Mouse (Mus musculus) embryonic facial prominence, embryonic 15.5 days (tissue): ENCODE data around the gene Gas2l1. TPM values are rescaled to one million over a fixed set of nuclear protein-coding genes. Genes with fewer than 3 reads are reported as not detected.

Experiments
- ATAC-seq: fragments of 200-750 bp; cut with Nextera tagmentation; 2 replicates; pipeline ENCODE4 v1.8.0; 2017; ENCODE audit warnings: low read depth, moderate TSS enrichment; ENCODE audit not compliant: insufficient number of reproducible peaks, low FRiP score, low TSS enrichment
- H3K27ac ChIP-seq: fragments of 300-500 bp; sonication (generic); replicated peaks from 2 replicates; pipeline ENCODE4 v1.5.1; 2015; ENCODE audit warnings: mild to moderate bottlenecking, inconsistent platforms
- H3K27me3 ChIP-seq: fragments of 300-500 bp; sonication (generic); 2 replicates; pipeline ENCODE4 v1.6.1; 2015; ENCODE audit warnings: inconsistent platforms
- H3K36me3 ChIP-seq: fragments of 300-500 bp; sonication (generic); 2 replicates; pipeline ENCODE4 v1.6.1; 2015; ENCODE audit warnings: mild to moderate bottlenecking, inconsistent platforms
- H3K4me1 ChIP-seq: fragments of 300-500 bp; sonication (generic); 2 replicates; pipeline ENCODE4 v1.6.1; 2015; ENCODE audit warnings: inconsistent platforms
- H3K4me2 ChIP-seq: fragments of 300-500 bp; sonication (generic); replicated peaks from 2 replicates; pipeline ENCODE4 v1.6.1; 2015; ENCODE audit warnings: mild to moderate bottlenecking, inconsistent platforms
- H3K4me3 ChIP-seq: fragments of 300-500 bp; sonication (generic); replicated peaks from 2 replicates; pipeline ENCODE4 v1.5.1; 2015; ENCODE audit warnings: mild to moderate bottlenecking, inconsistent platforms
- H3K9ac ChIP-seq: fragments of 300-500 bp; sonication (generic); 2 replicates; pipeline ENCODE4 v1.6.1; 2015; ENCODE audit warnings: inconsistent platforms
- H3K9me3 ChIP-seq: fragments of 300-500 bp; sonication (generic); replicated peaks from 2 replicates; pipeline ENCODE4 v1.6.1; 2016; ENCODE audit warnings: inconsistent platforms
- WGBS: fragments of 180-500 bp; shearing (Covaris S2); methylation state at CpG from one replicate; pipeline ENCODE4 v1.1.7; 2015; 5-methylcytosine and 5-hydroxymethylcytosine counted together
- polyA plus RNA-seq: library from polyadenylated mRNA; unstranded; fragments of >200 nt; fragmentation: Nextera tagmentation; extraction: Ambion mirVana; gene quantifications from 2 replicates; pipeline ENCODE4 v1.2.1, GENCODE M21; 2015

The Gas2l1 gene
- polyA plus RNA-seq, 1 experiment from 2014 or later = 43.3 TPM

DNA sequence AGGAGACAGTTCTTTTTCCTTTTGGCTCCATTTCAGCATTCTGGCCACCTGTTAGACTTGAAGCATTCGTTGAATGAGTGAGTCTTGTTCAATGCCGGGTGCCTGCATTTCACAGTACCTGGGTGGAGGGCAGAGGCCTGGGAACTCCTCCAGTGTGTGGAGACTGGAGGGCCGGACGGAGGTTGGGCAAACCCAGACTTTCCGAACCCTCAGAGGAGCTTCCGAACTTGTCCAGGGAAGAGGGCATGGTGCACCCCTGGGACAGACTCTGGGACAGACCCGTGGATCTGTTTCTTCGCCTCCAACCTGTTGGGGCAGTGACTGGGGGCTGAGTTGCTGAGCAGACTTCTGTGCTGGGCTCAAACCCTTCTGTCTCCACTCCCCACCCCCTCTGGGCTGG lies 8.1 kb downstream of the Gas2l1 start:
- WGBS = 53% methylated on average over 8 of the region's 8 CpGs
- no peak overlapping the region for H3K9ac ChIP-seq
- no peak overlapping the region for H3K27ac ChIP-seq
- H3K4me2 ChIP-seq = no peak overlapping the region
- H3K4me1 ChIP-seq = peaks cover 50% of the 10 kb centered on the region
- peaks cover 69% of the 10 kb centered on the region for H3K27me3 ChIP-seq
- no peaks in the 10 kb centered on the region for H3K9me3 ChIP-seq
- no peak for ATAC-seq
- no peak overlapping the region for H3K4me3 ChIP-seq
- no peaks in the 10 kb centered on the region for H3K36me3 ChIP-seq

DNA sequence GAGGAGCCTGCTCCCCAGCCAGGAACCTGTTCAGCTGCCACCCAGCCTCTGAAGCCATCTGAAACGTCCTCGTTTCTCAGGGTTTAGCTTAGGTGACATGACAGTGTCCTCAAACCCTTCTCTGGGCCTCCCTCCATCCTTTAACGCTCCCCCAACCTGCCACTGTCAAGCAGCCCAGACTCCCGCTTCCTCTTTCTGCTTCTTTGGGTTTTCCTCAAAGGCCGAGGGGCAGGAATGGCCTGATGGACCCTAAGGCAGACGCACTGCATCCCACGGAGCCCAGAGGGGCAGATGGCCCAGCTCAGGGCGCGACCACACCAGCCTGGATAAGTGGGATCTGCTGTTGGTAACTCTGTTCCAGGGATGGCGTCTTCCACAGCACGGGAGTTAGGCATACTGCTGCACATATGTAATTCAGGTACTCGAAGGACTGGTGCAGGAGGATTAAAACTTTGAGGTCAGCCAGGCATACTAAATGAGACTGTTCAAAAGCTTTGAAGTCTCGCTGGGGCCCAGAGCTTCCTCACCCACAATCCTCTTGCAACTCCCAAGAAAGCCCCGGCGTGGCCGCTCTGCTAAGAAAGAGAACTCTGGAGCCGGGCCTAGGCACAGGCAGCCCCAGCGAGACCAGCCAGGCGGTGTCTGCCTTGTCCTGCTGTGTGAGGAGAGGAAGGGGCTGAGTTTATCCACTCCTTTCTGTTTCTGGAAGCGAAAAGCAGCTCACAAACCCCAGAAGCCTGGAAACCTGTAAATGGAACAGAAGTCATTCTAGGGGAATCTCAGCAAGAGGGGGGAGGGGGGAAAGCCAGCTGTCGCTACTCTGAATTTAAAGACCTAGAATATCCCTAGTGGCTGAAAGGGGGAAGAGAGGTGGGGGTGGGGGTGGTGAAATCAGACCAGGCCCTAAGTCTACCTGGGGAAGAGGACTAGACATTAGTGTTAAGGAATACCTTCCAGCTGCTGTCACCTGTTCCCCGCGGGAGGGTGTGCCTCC lies 8.9 kb downstream of the Gas2l1 start:
- 29% methylated on average over 23 of the region's 23 CpGs for WGBS
- no peaks in the 10 kb centered on the region for H3K36me3 ChIP-seq
- peaks cover 42% of the 10 kb centered on the region for H3K4me1 ChIP-seq
- no peak overlapping the region for H3K4me2 ChIP-seq
- no peak overlapping the region for H3K27ac ChIP-seq
- no peak overlapping the region for H3K4me3 ChIP-seq
- H3K9me3 ChIP-seq = no peaks in the 10 kb centered on the region
- ATAC-seq = no peak
- no peak overlapping the region for H3K9ac ChIP-seq
- H3K27me3 ChIP-seq = peaks cover 61% of the 10 kb centered on the region

GRCm38 (mm10) chr11:5054874-5055273 lies 10.3 kb downstream of the Gas2l1 start:
- 59% methylated on average over 6 of the region's 6 CpGs for WGBS
- peaks cover 48% of the 10 kb centered on the region for H3K27me3 ChIP-seq

DNA sequence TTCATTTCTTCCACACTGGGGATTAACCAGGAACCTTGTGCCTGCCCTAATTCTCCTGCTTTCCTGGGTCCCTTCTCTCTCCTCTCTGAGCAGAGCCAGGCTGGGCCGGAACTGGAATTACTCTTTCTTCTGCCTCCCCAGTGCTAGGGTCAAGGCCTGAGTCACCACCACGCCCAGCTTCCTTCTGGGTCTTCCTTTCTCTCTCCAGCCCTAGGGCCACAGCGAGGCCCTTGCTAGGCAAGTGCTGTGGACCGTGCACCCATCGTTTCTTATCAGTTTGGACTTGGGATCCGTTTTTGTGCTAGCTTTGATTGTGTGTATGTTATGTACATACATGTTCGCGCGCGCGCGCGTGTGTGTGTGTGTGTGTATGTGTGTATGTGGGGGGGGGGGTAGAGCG lies 11.0 kb downstream of the Gas2l1 start:
- Histone ChIP-seq H3K4me2 (no peak overlapping the region), H3K9ac (no peak overlapping the region), H3K9me3 (no peaks in the 10 kb centered on the region), H3K27ac (no peak overlapping the region), H3K4me3 (no peak overlapping the region), H3K27me3 (peaks cover 40% of the 10 kb centered on the region), H3K4me1 (peaks cover 28% of the 10 kb centered on the region), H3K36me3 (no peaks in the 10 kb centered on the region)
- WGBS = 89% methylated on average over 14 of the region's 14 CpGs
- ATAC-seq = no peak

More at GRCm38 (mm10) chr11:5054874-5055273, 10.3 kb downstream of the Gas2l1 start:
- no peaks in the 10 kb centered on the region for H3K9me3 ChIP-seq
- H3K9ac ChIP-seq = no peak overlapping the region
- no peak overlapping the region for H3K4me3 ChIP-seq
- H3K4me2 ChIP-seq = no peak overlapping the region
- ATAC-seq = no peak
- peaks cover 35% of the 10 kb centered on the region for H3K4me1 ChIP-seq
- no peak overlapping the region for H3K27ac ChIP-seq
- no peaks in the 10 kb centered on the region for H3K36me3 ChIP-seq

DNA sequence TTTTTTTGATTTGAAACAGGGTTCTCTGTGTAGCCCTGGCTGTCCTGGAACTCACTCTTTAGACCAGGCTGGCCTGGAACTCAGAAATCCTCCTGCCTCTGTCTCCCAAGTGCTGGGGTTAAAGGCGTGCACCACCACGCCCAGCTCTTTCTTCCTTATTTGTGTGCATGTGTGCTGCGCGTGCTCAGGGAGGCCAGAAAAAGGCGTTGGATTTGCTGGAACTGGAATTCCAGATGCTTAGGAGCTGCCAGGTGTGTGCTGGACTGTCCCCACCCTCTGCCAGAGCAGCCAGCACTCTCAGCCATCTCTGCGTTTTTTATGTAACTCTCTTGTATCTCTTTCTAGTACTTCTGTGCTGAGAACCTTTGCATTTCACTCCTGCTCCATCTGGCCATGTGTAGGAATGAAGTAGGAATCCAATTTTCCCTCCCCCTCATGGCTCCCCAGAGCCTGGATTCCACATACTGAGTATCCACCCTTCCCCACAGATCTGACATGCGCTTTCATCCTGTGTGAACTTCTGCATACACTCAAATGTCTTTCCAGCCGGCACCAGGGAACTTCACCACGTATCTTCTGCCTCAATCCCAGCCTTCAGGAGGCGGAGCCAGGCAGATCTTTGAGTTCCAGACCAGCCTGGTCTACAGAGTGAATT lies 12.8 kb downstream of the Gas2l1 start:
- Histone ChIP-seq H3K4me2 (no peak overlapping the region), H3K9me3 (no peaks in the 10 kb centered on the region), H3K4me3 (no peak overlapping the region), H3K4me1 (peaks cover 11% of the 10 kb centered on the region), H3K27me3 (peaks cover 24% of the 10 kb centered on the region), H3K27ac (no peak overlapping the region), H3K36me3 (no peaks in the 10 kb centered on the region), H3K9ac (no peak overlapping the region)
- no peak for ATAC-seq
- WGBS = 61% methylated on average over 10 of the region's 10 CpGs

DNA sequence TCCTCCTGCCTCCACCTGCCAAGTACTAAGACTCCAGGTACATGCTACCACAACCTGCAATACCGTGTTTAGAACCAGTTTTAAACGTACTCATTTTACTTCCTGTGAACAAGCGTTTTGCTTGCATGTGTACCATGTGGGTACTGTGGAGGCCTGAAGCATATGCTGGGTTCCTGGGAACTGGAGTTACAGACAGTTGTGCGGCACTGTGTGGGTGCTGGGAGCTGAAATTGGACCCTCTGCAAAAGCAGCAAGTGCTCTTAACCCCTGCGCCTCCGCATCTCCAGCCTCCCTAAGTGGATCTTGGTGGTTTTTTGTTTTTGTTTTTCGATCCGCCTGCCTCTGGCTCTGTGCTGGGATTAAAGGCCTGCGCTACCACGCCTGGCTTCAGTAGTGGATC lies 13.5 kb downstream of the Gas2l1 start:
- Histone ChIP-seq H3K9ac (no peak overlapping the region), H3K4me2 (no peak overlapping the region), H3K27ac (no peak overlapping the region), H3K36me3 (no peaks in the 10 kb centered on the region), H3K4me1 (peaks cover 8% of the 10 kb centered on the region; the same call in 1 of the 2 replicates), H3K9me3 (no peaks in the 10 kb centered on the region), H3K4me3 (no peak overlapping the region), H3K27me3 (peaks cover 17% of the 10 kb centered on the region)
- WGBS = 62% methylated on average over 10 of the region's 10 CpGs
- no peak for ATAC-seq

DNA sequence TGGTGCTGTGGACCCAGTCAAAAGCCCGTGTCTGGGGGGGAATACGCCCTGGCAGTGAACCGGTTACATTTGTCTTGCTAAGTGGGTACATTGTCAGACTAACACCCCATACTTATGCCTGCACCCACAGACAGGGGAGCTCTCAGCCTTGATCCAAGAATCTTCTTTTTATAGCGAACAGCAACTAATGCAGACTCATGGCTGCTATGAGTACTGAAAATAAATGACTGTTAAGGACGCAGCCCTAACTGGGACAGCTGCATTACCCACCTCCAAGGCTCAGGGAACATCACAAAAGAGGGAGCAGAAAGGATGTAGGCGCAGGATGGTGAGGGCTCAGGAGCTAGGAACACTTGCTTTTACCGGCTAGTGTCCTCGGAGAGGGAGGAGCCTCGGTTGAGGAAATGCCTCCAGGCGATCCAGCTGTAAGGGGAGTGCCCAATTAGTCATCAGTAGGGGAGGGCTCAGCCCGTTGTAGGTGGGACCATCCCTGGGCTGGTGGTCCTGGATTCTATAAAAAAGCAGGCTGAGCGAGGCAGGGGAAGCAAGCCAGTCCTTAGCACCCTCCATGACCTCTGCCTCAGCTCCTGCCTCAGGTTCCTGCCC lies 18.7 kb downstream of the Gas2l1 start:
- no peaks in the 10 kb centered on the region for H3K9me3 ChIP-seq
- 44% methylated on average over 12 of the region's 12 CpGs for WGBS
- H3K4me1 ChIP-seq = no peaks in the 10 kb centered on the region
- H3K4me2 ChIP-seq = no peak overlapping the region
- ATAC-seq = no peak
- H3K36me3 ChIP-seq = peaks cover 7% of the 10 kb centered on the region; the same call in 1 of the 2 replicates
- H3K9ac ChIP-seq = no peak overlapping the region
- H3K27ac ChIP-seq = no peak overlapping the region
- no peak overlapping the region for H3K4me3 ChIP-seq
- H3K27me3 ChIP-seq = no peaks in the 10 kb centered on the region

DNA sequence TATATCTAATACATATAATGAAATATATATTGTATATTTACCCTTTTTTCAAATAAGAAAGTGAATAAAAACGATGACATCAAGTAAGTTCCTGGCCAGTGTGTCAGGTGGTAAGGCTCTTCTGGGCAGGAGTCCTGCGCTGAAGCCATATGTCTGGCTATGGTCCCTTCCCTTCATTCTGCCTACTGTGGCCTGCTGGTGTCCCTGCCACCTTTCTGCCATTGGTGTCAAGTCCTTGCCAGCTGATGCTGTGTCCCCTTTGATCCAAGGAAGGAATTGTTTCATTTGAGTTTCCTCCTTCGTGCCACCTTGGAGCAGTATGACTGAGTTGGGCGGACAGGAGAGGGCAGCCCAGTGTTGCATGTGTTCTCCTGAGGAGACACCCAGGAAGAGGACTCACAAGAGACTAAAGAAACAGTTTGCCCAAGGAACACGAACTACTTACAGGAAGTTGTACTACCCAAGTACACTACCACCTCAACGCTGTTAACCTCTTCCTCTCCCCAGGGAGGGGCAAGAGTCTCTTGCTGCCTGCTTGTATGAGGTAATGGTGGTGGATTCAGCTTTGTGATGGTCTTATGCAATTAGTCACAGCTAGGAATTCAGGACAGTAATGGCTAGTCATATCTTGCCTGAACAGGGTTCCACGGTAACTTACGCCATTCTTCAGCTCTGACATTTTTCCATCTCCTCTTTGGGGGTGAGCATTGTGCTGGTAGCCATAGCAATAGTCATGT lies 22.3 kb downstream of the Gas2l1 start:
- Histone ChIP-seq H3K4me3 (no peak overlapping the region), H3K27ac (no peak overlapping the region), H3K4me1 (no peaks in the 10 kb centered on the region), H3K9ac (no peak overlapping the region), H3K4me2 (no peak overlapping the region), H3K9me3 (no peaks in the 10 kb centered on the region), H3K27me3 (no peaks in the 10 kb centered on the region), H3K36me3 (peaks cover 40% of the 10 kb centered on the region)
- WGBS = 84% methylated on average over 8 of the region's 8 CpGs
- no peak for ATAC-seq

DNA sequence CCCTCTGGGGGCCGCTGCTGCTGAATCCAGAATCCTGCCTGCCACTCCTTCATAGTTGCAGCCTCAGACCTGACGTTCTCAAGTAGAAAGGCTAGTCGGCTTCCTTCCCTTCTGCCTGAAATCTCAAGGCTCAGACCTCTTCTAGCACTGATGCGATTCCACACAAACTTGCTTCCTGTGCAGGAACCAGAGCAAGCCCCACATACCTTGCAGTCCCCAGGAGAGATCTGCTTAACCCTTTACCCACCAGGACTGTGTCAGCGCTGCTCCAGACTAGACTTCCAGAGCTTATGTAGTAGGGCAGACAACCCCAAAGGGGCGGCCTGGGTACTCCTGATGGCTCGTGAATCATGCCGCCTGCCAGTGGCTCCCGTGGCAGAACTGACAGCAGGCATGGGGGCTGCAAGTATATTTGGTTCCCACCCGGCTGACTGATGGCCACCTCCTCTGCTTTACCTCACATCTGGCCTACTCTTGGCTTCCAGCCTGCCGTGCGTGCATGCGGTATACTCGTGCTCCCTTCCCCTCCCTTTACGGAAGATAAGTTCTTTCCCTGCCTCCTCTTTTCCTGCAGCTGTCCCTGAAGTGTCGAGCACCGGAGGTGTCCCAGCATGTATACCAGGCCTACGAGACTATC lies 23.9 kb downstream of the Gas2l1 start:
- Histone ChIP-seq H3K4me3 (no peak overlapping the region), H3K4me2 (no peak overlapping the region), H3K27ac (no peak overlapping the region), H3K36me3 (peaks cover 55% of the 10 kb centered on the region), H3K9ac (no peak overlapping the region), H3K27me3 (no peaks in the 10 kb centered on the region), H3K9me3 (no peaks in the 10 kb centered on the region), H3K4me1 (no peaks in the 10 kb centered on the region)
- WGBS = 67% methylated on average over 18 of the region's 18 CpGs
- ATAC-seq = no peak

DNA sequence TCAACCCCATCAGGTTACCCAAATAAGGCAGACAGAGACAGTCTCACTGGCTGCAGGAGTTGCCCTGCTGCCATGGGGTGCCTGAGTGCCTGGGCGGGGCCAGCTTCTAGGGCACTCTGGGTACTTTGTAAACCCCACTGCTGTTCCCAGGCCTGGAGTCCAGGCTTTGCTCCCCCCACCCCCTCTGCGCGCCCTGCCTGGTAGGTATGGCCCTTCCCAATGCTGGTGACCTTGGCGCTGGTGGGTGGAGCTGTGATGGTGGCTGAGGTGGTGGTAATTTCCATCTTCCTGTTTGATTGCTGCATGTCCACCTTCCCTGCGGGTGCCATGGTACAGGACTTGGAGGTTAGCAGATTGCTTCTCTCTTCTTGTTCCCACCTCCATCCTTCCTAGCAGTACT lies 24.5 kb downstream of the Gas2l1 start:
- no peaks in the 10 kb centered on the region for H3K27me3 ChIP-seq
- ATAC-seq = no peak
- no peaks in the 10 kb centered on the region for H3K4me1 ChIP-seq
- H3K36me3 ChIP-seq = peaks cover 61% of the 10 kb centered on the region
- H3K27ac ChIP-seq = no peak overlapping the region
- no peak overlapping the region for H3K4me2 ChIP-seq
- H3K4me3 ChIP-seq = no peak overlapping the region
- H3K9ac ChIP-seq = no peak overlapping the region
- no peaks in the 10 kb centered on the region for H3K9me3 ChIP-seq
- 88% methylated on average over 5 of the region's 5 CpGs for WGBS
